Mouse (Mus musculus) forebrain, embryonic 10.5 days (tissue): Measurements from ENCODE around the gene Fam43a. TPM values are rescaled to one million over a fixed set of nuclear protein-coding genes. Genes with fewer than 3 reads are reported as not detected.

Source experiments
- DNase-seq: peaks from one replicate; pipeline ENCODE4 v3.0.0-alpha.2; 2017; ENCODE audit warnings: low spot score; ENCODE audit errors: extremely low spot score
- H3K27ac ChIP-seq: fragments of 300-500 bp; sonication (generic); 2 replicates; pipeline ENCODE4 v1.5.1; 2016; ENCODE audit warnings: mild to moderate bottlenecking
- H3K27me3 ChIP-seq: fragments of 300-500 bp; sonication (generic); 2 replicates; pipeline ENCODE4 v1.6.1; 2016; ENCODE audit warnings: mild to moderate bottlenecking; ENCODE audit not compliant: poor library complexity, severe bottlenecking
- H3K36me3 ChIP-seq: fragments of 300-500 bp; sonication (generic); replicated peaks from 2 replicates; pipeline ENCODE4 v1.6.1; 2016; ENCODE audit warnings: mild to moderate bottlenecking, moderate library complexity
- H3K4me1 ChIP-seq: fragments of 300-500 bp; sonication (generic); 2 replicates; pipeline ENCODE4 v1.6.1; 2016
- H3K4me3 ChIP-seq: fragments of 300-500 bp; sonication (generic); 2 replicates; pipeline ENCODE4 v1.5.1; 2016; ENCODE audit warnings: mild to moderate bottlenecking, moderate library complexity
- H3K9me3 ChIP-seq: fragments of 300-500 bp; sonication (generic); 2 replicates; pipeline ENCODE4 v1.6.1; 2016; ENCODE audit warnings: mild to moderate bottlenecking, moderate library complexity
- WGBS: fragments of 180-500 bp; shearing (Covaris S2); methylation state at CpG from one replicate; pipeline ENCODE4 v1.1.7; 2016; 5-methylcytosine and 5-hydroxymethylcytosine counted together
- polyA plus RNA-seq: library from polyadenylated mRNA; unstranded; fragments of >200 nt; fragmentation: Nextera tagmentation; extraction: Ambion mirVana; gene quantifications from 2 replicates; pipeline ENCODE4 v1.2.1, GENCODE M21; 2016

The Fam43a gene
- polyA plus RNA-seq, 1 experiment from 2014 or later, result 14.7 TPM

DNA sequence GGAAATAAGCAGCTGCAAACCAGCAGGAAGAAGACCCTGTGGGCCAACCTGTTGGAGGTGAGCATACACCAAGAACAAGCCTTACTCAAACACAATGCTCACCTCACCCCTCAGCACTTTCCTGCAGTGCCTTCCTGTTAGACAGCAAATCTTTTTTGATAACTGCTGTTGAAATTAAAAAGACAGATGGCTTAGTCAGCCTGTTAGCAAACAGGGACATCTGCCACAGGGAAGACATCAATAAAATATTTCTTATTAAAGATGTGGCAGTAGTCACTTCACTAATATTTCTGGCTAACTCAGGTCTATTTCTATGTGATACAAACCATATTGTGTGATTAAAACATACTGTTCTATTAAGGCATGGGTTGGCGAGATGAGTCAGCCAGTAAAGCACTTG, 23.1 kb upstream of the Fam43a start:
- WGBS, result 88% methylated on average over 1 of the region's 1 CpGs
- Histone ChIP-seq H3K4me3 (no peak overlapping the region), H3K4me1 (no peaks in the 10 kb centered on the region), H3K36me3 (peaks cover 100% of the 10 kb centered on the region), H3K27me3 (no peaks in the 10 kb centered on the region), H3K9me3 (no peaks in the 10 kb centered on the region), H3K27ac (no peak overlapping the region)
- DNase-seq, result no peak

DNA sequence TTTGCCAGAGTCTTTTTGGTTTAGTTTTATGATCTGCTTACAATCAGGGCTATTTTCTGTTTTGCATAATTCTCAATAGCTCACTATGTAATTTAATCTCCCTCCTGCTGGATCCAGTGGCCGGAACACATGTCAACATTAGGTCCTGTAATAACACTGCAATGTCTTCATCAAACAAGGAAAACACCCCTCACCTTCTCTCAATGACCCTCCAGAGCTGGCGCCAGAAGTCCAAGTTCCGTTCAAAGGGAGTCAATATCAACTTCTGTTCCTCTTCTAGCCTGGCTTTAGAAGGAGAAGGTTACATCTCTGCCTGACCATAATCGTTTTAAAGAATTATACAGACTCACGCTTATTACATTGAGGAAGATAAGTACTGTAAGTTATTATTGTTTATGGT, 18.8 kb upstream of the Fam43a start:
- H3K27ac ChIP-seq, result no peak overlapping the region
- H3K27me3 ChIP-seq, result no peaks in the 10 kb centered on the region
- H3K36me3 ChIP-seq, result peaks cover 100% of the 10 kb centered on the region
- 92% methylated on average over 5 of the region's 5 CpGs for WGBS
- H3K4me1 ChIP-seq, result no peaks in the 10 kb centered on the region
- H3K9me3 ChIP-seq, result no peaks in the 10 kb centered on the region
- H3K4me3 ChIP-seq, result no peak overlapping the region
- no peak for DNase-seq

- peak overlapping the region; percentile 95 for H3K27ac ChIP-seq
- 4% methylated on average over 19 of the region's 19 CpGs for WGBS
- H3K27me3 ChIP-seq, result no peaks in the 10 kb centered on the region
- peak overlapping the region; percentile 85 for H3K4me3 ChIP-seq
- peaks cover 37% of the 10 kb centered on the region for H3K36me3 ChIP-seq
- H3K4me1 ChIP-seq, result peaks cover 15% of the 10 kb centered on the region
- DNase-seq, result no peak
- no peaks in the 10 kb centered on the region for H3K9me3 ChIP-seq
Measured at GRCm38 (mm10) chr16:30586935-30587493, 12.5 kb upstream of the Fam43a start.

DNA sequence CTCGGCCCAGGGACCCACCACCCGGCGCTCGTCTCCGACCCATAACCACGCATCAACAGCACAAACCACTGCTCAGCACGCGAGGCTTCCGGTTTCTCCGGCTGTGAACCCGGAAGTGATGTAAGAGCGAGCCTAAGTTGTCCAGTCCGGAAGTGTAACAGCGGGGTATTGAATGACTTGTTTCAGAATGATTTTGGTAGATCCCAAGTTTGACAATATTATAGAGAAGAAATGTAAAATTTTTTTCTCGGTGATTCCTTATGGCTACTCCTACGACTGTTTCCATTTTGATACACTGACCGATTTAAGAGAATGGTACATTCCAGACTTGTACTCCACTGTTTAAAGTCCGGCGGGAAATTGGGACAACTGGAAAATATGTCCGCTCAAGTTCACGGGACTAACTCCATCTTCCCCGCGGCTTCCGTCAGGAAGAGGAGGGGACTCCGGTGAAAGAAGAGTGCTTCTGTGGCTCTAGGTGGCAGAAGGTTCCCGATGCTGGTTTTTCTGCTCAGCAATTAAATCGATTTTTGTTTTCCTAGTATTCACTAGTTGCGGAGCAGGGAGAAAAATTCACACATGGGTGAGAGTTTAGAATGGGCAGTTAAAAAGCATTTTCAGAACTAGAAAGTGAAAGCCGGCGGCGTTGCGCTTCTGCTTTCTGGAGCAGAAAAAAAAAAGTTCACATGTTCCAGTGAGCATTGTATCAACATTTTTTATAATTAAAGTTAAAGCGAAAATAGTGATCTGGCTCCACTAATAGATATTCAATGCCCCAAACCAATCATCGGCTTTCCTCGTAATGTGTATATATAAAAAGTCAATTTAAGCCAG, 11.8 kb upstream of the Fam43a start, which contains the start of gene Lsg1:
TSS of gene Lsg1 (minus strand) at position 99 of the 834 bp plus-strand sequence.
- H3K36me3 ChIP-seq, result peaks cover 30% of the 10 kb centered on the region
- no peaks in the 10 kb centered on the region for H3K9me3 ChIP-seq
- 5% methylated on average over 35 of the region's 35 CpGs for WGBS
- DNase-seq, result peak; percentile 88
- H3K27ac ChIP-seq, result peak within 1 kb of the TSS; percentile 95
- no peaks in the 10 kb centered on the region for H3K27me3 ChIP-seq
- peaks cover 15% of the 10 kb centered on the region for H3K4me1 ChIP-seq
- peak within 1 kb of the TSS; percentile 85 for H3K4me3 ChIP-seq

GRCm38 (mm10) chr16:30590264-30591209, 9.0 kb upstream of the Fam43a start:
- WGBS, result 48% methylated on average over 7 of the region's 7 CpGs
- no peak overlapping the region for H3K4me3 ChIP-seq
- H3K9me3 ChIP-seq, result no peaks in the 10 kb centered on the region
- peaks cover 17% of the 10 kb centered on the region for H3K4me1 ChIP-seq
- H3K27ac ChIP-seq, result no peak overlapping the region
- H3K36me3 ChIP-seq, result peaks cover 2% of the 10 kb centered on the region
- no peak for DNase-seq
- H3K27me3 ChIP-seq, result peaks cover 11% of the 10 kb centered on the region

DNA sequence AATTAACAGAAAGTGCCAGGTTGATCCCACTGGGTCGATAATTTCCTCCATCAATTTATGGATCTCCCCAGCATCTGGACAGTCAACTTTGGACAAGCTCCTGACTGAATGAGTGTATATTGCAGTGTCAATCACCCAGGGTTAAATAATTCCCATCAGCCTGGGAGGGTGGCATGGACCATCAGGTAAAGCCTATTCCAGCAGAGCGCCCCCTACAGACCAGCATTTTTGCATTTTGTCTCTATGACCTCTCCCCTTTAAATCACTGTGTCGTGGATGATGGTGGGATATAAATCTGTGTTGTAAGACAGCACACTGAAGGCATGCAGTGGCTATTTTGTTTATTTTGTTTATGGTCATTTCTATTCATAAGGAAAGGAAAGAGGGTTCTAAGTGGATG, 7.5 kb upstream of the Fam43a start:
- 54% methylated on average over 3 of the region's 3 CpGs for WGBS
- Histone ChIP-seq H3K4me3 (no peak overlapping the region), H3K36me3 (no peaks in the 10 kb centered on the region), H3K27me3 (peaks cover 25% of the 10 kb centered on the region), H3K27ac (no peak overlapping the region), H3K4me1 (peaks cover 21% of the 10 kb centered on the region), H3K9me3 (no peaks in the 10 kb centered on the region)
- DNase-seq, result no peak

DNA sequence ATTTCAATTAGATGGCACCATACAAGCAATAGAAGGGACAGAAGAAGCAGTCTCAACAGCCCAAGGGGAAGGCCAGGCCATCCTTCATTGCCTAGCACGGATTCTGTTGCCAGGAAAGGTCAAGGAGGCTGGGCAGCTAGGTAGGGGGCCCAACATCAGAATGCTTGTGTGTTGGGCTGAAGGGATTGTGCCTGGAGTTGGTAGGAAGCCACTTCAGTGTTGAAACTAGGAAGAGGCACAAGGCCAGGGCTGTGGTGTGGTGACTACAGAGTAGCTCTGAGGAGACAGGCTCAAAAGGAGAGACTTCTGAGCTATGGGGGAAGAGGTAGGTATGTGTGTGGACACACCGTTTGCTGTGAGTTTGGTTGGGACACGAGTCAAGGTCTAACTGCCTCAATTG, 4.2 kb upstream of the Fam43a start:
- Histone ChIP-seq H3K4me3 (no peak overlapping the region), H3K36me3 (no peaks in the 10 kb centered on the region), H3K27me3 (peaks cover 52% of the 10 kb centered on the region), H3K9me3 (no peaks in the 10 kb centered on the region), H3K4me1 (peaks cover 36% of the 10 kb centered on the region), H3K27ac (no peak overlapping the region)
- DNase-seq, result no peak
- 59% methylated on average over 3 of the region's 3 CpGs for WGBS

- Histone ChIP-seq H3K4me3 (no peak overlapping the region), H3K4me1 (peaks cover 42% of the 10 kb centered on the region), H3K27ac (no peak overlapping the region), H3K9me3 (no peaks in the 10 kb centered on the region), H3K27me3 (peaks cover 58% of the 10 kb centered on the region), H3K36me3 (no peaks in the 10 kb centered on the region)
- WGBS, result 52% methylated on average over 14 of the region's 14 CpGs
- DNase-seq, result peak; percentile 20
Measured at GRCm38 (mm10) chr16:30595835-30596557, 3.5 kb upstream of the Fam43a start.

GRCm38 (mm10) chr16:30596959-30597681, 2.4 kb upstream of the Fam43a start:
- H3K27me3 ChIP-seq, result peaks cover 69% of the 10 kb centered on the region
- H3K9me3 ChIP-seq, result no peaks in the 10 kb centered on the region
- no peaks in the 10 kb centered on the region for H3K36me3 ChIP-seq
- peak overlapping the region; percentile 31; the same call in 1 of the 2 replicates for H3K4me3 ChIP-seq
- H3K4me1 ChIP-seq, result peaks cover 53% of the 10 kb centered on the region
- peak; percentile 87 for DNase-seq
- 11% methylated on average over 16 of the region's 16 CpGs for WGBS
- H3K27ac ChIP-seq, result no peak overlapping the region

- Histone ChIP-seq H3K4me1 (peaks cover 86% of the 10 kb centered on the region), H3K36me3 (no peaks in the 10 kb centered on the region), H3K4me3 (peak overlapping the region; percentile 64), H3K27ac (peak overlapping the region; percentile 79), H3K27me3 (peaks cover 71% of the 10 kb centered on the region), H3K9me3 (no peaks in the 10 kb centered on the region)
- DNase-seq, result peak; percentile 66
- 0% methylated on average over 53 of the region's 53 CpGs for WGBS
Measured at GRCm38 (mm10) chr16:30600431-30601045, 1.0 kb downstream of the Fam43a start.

GRCm38 (mm10) chr16:30601046-30601832, 1.7 kb downstream of the Fam43a start:
- 10% methylated on average over 42 of the region's 42 CpGs for WGBS

More at GRCm38 (mm10) chr16:30601046-30601832, 1.7 kb downstream of the Fam43a start:
- H3K36me3 ChIP-seq, result no peaks in the 10 kb centered on the region
- peak overlapping the region; percentile 64 for H3K4me3 ChIP-seq
- DNase-seq, result peak; percentile 70
- peaks cover 64% of the 10 kb centered on the region for H3K27me3 ChIP-seq
- no peaks in the 10 kb centered on the region for H3K9me3 ChIP-seq
- H3K27ac ChIP-seq, result peak overlapping the region; percentile 79
- H3K4me1 ChIP-seq, result peaks cover 86% of the 10 kb centered on the region
